Mouse (Mus musculus) C2C12 (cell line): ENCODE results near the gene Cobl.

Experiments
- CTCF ChIP-seq: IDR thresholded peaks from one replicate; pipeline ENCODE4 v1.5.1; 2011; ENCODE audit not compliant: control insufficient read depth, insufficient read depth, insufficient read length
- MAX ChIP-seq: IDR thresholded peaks from one replicate; pipeline ENCODE4 v1.6.1; 2011; ENCODE audit warnings: mild to moderate bottlenecking, control low read depth

- TF ChIP-seq MAX (no peak), CTCF (no peak)
Measured at GRCm38 (mm10) chr11:12503756-12504155, 39.0 kb upstream of the Cobl start.
